Mouse (Mus musculus): ENCODE measurements around the gene Krt23. TPM values are rescaled to one million over a fixed set of nuclear protein-coding genes. Genes with fewer than 3 reads are reported as not detected.
A peak's percentile ranks its signal among the peaks of the same experiment; 100 is the strongest.

Krt23 gene
- polyA plus RNA-seq, 1 experiment: not detected

GRCm38 (mm10) chr11:99454759-99455158, 38.2 kb downstream of the Krt23 start:
- no peak for DNase-seq (ENCODE audit: extremely low spot score in 1 of 2, low spot score in 1 of 2)

- no peak for DNase-seq (ENCODE audit: extremely low spot score in 1 of 2, low spot score in 1 of 2)
These were observed 38.9 kb downstream of the Krt23 start for GRCm38 (mm10) chr11:99454044-99454443.

- DNase-seq (ENCODE audit: extremely low spot score in 1 of 2, low spot score in 1 of 2): no peak
These were observed 44.2 kb downstream of the Krt23 start for GRCm38 (mm10) chr11:99448769-99449168.

GRCm38 (mm10) chr11:99441220-99441619, 51.7 kb downstream of the Krt23 start:
- DNase-seq (ENCODE audit: extremely low spot score in 1 of 2, low spot score in 1 of 2): no peak

GRCm38 (mm10) chr11:99439465-99439864, 53.5 kb downstream of the Krt23 start:
- no peak for DNase-seq (ENCODE audit: extremely low spot score in 1 of 2, low spot score in 1 of 2)

GRCm38 (mm10) chr11:99437972-99438371, 55.0 kb downstream of the Krt23 start, which contains the start of gene Krt20:
Krt20 (minus strand) TSS chr11:99438150.
- no peak for DNase-seq (ENCODE audit: extremely low spot score in 1 of 2, low spot score in 1 of 2)

GRCm38 (mm10) chr11:99436625-99437024, 56.3 kb downstream of the Krt23 start:
- DNase-seq (ENCODE audit: extremely low spot score in 1 of 2, low spot score in 1 of 2): no peak

- peak; percentile 11 to 35 for DNase-seq (ENCODE audit: extremely low spot score in 1 of 2, low spot score in 1 of 2)
These were observed 62.3 kb downstream of the Krt23 start for GRCm38 (mm10) chr11:99430670-99431069.

Other genes starting within 250 kb of the Krt23 start
- gene Krt222, start 249.1 kb downstream of the Krt23 start, polyA plus RNA-seq (2012; rRNA removed): 21.4 and 22.9 TPM in 2 replicates
- gene Krt24, start 207.9 kb downstream of the Krt23 start, polyA plus RNA-seq (2012; rRNA removed): not detected in 2 replicates
- gene Krt25, start 170.2 kb downstream of the Krt23 start, polyA plus RNA-seq (2012; rRNA removed): 0.06 and 0.15 TPM in 2 replicates
- gene Krt26, start 155.2 kb downstream of the Krt23 start, polyA plus RNA-seq (2012; rRNA removed): 0.06 TPM in 1 of 2 replicates, not detected in the other
- 0.19 TPM in 1 of 2 replicates, not detected in the other for gene Krt27, start 142.0 kb downstream of the Krt23 start, polyA plus RNA-seq (2012; rRNA removed)
- 0.17 TPM in 1 of 2 replicates, not detected in the other for gene Krt28, start 118.2 kb downstream of the Krt23 start, polyA plus RNA-seq (2012; rRNA removed)
- gene Krt10, start 103.8 kb downstream of the Krt23 start, polyA plus RNA-seq (2012; rRNA removed): 9.3 and 11.7 TPM in 2 replicates
- 6.7 and 9.7 TPM in 2 replicates for gene Krt12, start 70.9 kb downstream of the Krt23 start, polyA plus RNA-seq (2012; rRNA removed)
- gene Krt20, start 55.0 kb downstream of the Krt23 start, polyA plus RNA-seq (2012; rRNA removed): 0.08 TPM in 2 replicates
- gene Krt39, start 28.2 kb upstream of the Krt23 start, polyA plus RNA-seq (2012; rRNA removed): not detected in 2 replicates
- gene Krt40, start 50.0 kb upstream of the Krt23 start, polyA plus RNA-seq (2012; rRNA removed): 0.08 TPM in 1 of 2 replicates, not detected in the other
- gene Krtap3-3, start 57.7 kb upstream of the Krt23 start, polyA plus RNA-seq (2012; rRNA removed): not detected in 2 replicates
- not detected in 2 replicates for gene Krtap3-2, start 63.7 kb upstream of the Krt23 start, polyA plus RNA-seq (2012; rRNA removed)
- gene Gm11939, start 66.3 kb upstream of the Krt23 start, polyA plus RNA-seq (2012; rRNA removed): not detected in 2 replicates
- not detected in 2 replicates for gene Krtap3-1, start 73.5 kb upstream of the Krt23 start, polyA plus RNA-seq (2012; rRNA removed)
- not detected in 2 replicates for gene Krtap1-5, start 87.9 kb upstream of the Krt23 start, polyA plus RNA-seq (2012; rRNA removed)
- gene Krtap1-4, start 90.5 kb upstream of the Krt23 start, polyA plus RNA-seq (2012; rRNA removed): not detected in 2 replicates
- gene Krtap1-3, start 98.2 kb upstream of the Krt23 start, polyA plus RNA-seq (2012; rRNA removed): not detected in 2 replicates
- gene Krtap9-3, start 105.0 kb upstream of the Krt23 start, polyA plus RNA-seq (2012; rRNA removed): not detected in 2 replicates
- not detected in 2 replicates for gene Gm11938, start 110.2 kb upstream of the Krt23 start, polyA plus RNA-seq (2012; rRNA removed)
- not detected in 2 replicates for gene Gm11937, start 117.1 kb upstream of the Krt23 start, polyA plus RNA-seq (2012; rRNA removed)
- gene Krtap2-4, start 121.7 kb upstream of the Krt23 start, polyA plus RNA-seq (2012; rRNA removed): not detected in 2 replicates
- not detected in 2 replicates for gene Gm11562, start 127.3 kb upstream of the Krt23 start, polyA plus RNA-seq (2012; rRNA removed)
- not detected in 2 replicates for gene Krtap4-1, start 135.1 kb upstream of the Krt23 start, polyA plus RNA-seq (2012; rRNA removed)
- not detected in 2 replicates for gene Krtap4-2, start 141.9 kb upstream of the Krt23 start, polyA plus RNA-seq (2012; rRNA removed)
- not detected in 2 replicates for gene Krtap4-7, start 151.0 kb upstream of the Krt23 start, polyA plus RNA-seq (2012; rRNA removed)
- not detected in 2 replicates for gene Gm11555, start 157.1 kb upstream of the Krt23 start, polyA plus RNA-seq (2012; rRNA removed)
- not detected in 2 replicates for gene Gm11563, start 165.8 kb upstream of the Krt23 start, polyA plus RNA-seq (2012; rRNA removed)
- not detected in 2 replicates for gene Krtap4-6, start 172.8 kb upstream of the Krt23 start, polyA plus RNA-seq (2012; rRNA removed)
- not detected in 2 replicates for gene Gm14190, start 197.6 kb upstream of the Krt23 start, polyA plus RNA-seq (2012; rRNA removed)
- gene Gm14180, start 241.2 kb upstream of the Krt23 start, polyA plus RNA-seq (2012; rRNA removed): not detected in 2 replicates

All from frontal cortex, adult 2 months (tissue).